Mouse (Mus musculus) liver, postnatal 0 days (tissue): ENCODE measurements around the gene Spsb4.

Experiments used
- CTCF ChIP-seq: sonication (generic); IDR thresholded peaks from 2 replicates; pipeline ENCODE4 v1.5.1; 2016; ENCODE audit warnings: antibody characterized with exemption, low read depth
- EP300 ChIP-seq: IDR thresholded peaks from 2 replicates; pipeline ENCODE4 v1.6.1; 2016; ENCODE audit warnings: antibody characterized with exemption, low read depth, mild to moderate bottlenecking

- no peak for TF ChIP-seq CTCF
- no peak for TF ChIP-seq EP300
Measured at GRCm38 (mm10) chr9:96971625-96972404, 46.8 kb downstream of the Spsb4 start.
